Mouse (Mus musculus): ENCODE results near the gene Dusp18.

- no peak for TF ChIP-seq CTCF (IDR thresholded peaks at IDR 0.05; ENCODE audit: borderline replicate concordance, control insufficient read depth, extremely low read depth, insufficient read depth, low read length, poor library complexity)
- TF ChIP-seq POLR2A (IDR thresholded peaks at IDR 0.05; ENCODE audit: control insufficient read depth, extremely low read depth, insufficient read depth, low read length, poor library complexity): no peak
These were observed 27.7 kb downstream of the Dusp18 start for GRCm38 (mm10) chr11:3922731-3923130.

All from thymus, adult 2 months (tissue).